Mouse (Mus musculus): ENCODE results near the gene Ankrd49. TPM values are rescaled to one million over a fixed set of nuclear protein-coding genes. Genes with fewer than 3 reads are reported as not detected.

Gene Ankrd49
- polyA plus RNA-seq, 1 experiment from 2014 or later, result 39.3 TPM

GRCm38 (mm10) chr9:14769811-14770210 lies 14.8 kb downstream of the Ankrd49 start:
- H3K4me1 ChIP-seq, result peaks cover 8% of the 10 kb centered on the region
- 58% methylated on average over 4 of the region's 6 CpGs for WGBS
- no peak for DNase-seq (ENCODE audit: low spot score)
- no peak overlapping the region for H3K4me3 ChIP-seq
- no peaks in the 10 kb centered on the region for H3K36me3 ChIP-seq
- no peak overlapping the region for H3K27ac ChIP-seq
- H3K27me3 ChIP-seq (ENCODE audit: insufficient read depth, poor library complexity, severe bottlenecking), result peaks cover 45% of the 10 kb centered on the region
- no peaks in the 10 kb centered on the region for H3K9me3 ChIP-seq

GRCm38 (mm10) chr9:14764765-14765164 lies 19.9 kb downstream of the Ankrd49 start:
- no peaks in the 10 kb centered on the region for H3K36me3 ChIP-seq
- 25% methylated on average over 7 of the region's 7 CpGs for WGBS
- no peak for DNase-seq (ENCODE audit: low spot score)

GRCm38 (mm10) chr9:14759261-14759660 lies 25.4 kb downstream of the Ankrd49 start:
- Histone ChIP-seq H3K27me3 (ENCODE audit: insufficient read depth, poor library complexity, severe bottlenecking) (peaks cover 4% of the 10 kb centered on the region; the same call in 1 of the 2 replicates), H3K4me3 (no peak overlapping the region), H3K9me3 (no peaks in the 10 kb centered on the region), H3K27ac (no peak overlapping the region), H3K36me3 (no peaks in the 10 kb centered on the region), H3K4me1 (no peaks in the 10 kb centered on the region)
- DNase-seq (ENCODE audit: low spot score), result no peak

More at GRCm38 (mm10) chr9:14764765-14765164, 19.9 kb downstream of the Ankrd49 start:
- Histone ChIP-seq H3K27me3 (ENCODE audit: insufficient read depth, poor library complexity, severe bottlenecking) (peaks cover 24% of the 10 kb centered on the region), H3K4me1 (no peaks in the 10 kb centered on the region), H3K4me3 (no peak overlapping the region), H3K27ac (no peak overlapping the region), H3K9me3 (no peaks in the 10 kb centered on the region)

DNA sequence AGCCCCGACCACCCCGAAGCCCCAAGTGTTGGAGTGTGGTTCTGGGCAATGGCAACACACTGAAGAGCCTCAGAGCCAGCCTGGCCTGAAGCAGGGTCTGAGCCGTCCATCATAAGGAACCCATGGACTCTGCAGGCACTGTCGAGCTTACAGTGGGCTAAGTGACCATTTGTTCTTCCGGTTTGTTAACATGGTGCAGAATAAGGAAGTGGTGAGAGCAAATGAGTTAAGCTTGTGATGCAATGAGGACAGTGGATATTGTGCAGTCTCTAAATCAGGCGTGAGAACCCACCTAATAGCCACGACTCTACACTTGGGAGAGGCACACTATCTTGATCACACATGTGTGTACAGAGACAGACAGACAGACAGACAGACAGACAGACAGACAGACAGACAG lies 26.1 kb downstream of the Ankrd49 start:
- no peaks in the 10 kb centered on the region for H3K36me3 ChIP-seq
- peaks cover 4% of the 10 kb centered on the region; the same call in 1 of the 2 replicates for H3K27me3 ChIP-seq (ENCODE audit: insufficient read depth, poor library complexity, severe bottlenecking)
- no peaks in the 10 kb centered on the region for H3K4me1 ChIP-seq
- no peak overlapping the region for H3K27ac ChIP-seq
- H3K9me3 ChIP-seq, result no peaks in the 10 kb centered on the region
- no peak overlapping the region for H3K4me3 ChIP-seq
- WGBS, result 67% methylated on average over 7 of the region's 7 CpGs
- DNase-seq (ENCODE audit: low spot score), result no peak

GRCm38 (mm10) chr9:14754469-14754868 lies 30.2 kb downstream of the Ankrd49 start:
- WGBS, result 77% methylated on average over 3 of the region's 3 CpGs

GRCm38 (mm10) chr9:14753947-14754346 lies 30.7 kb downstream of the Ankrd49 start:
- no peak overlapping the region for H3K27ac ChIP-seq
- no peak for DNase-seq (ENCODE audit: low spot score)
- H3K9me3 ChIP-seq, result no peaks in the 10 kb centered on the region
- H3K4me3 ChIP-seq, result no peak overlapping the region
- peaks cover 27% of the 10 kb centered on the region for H3K27me3 ChIP-seq (ENCODE audit: insufficient read depth, poor library complexity, severe bottlenecking)
- H3K4me1 ChIP-seq, result peaks cover 15% of the 10 kb centered on the region
- H3K36me3 ChIP-seq, result no peaks in the 10 kb centered on the region

More at GRCm38 (mm10) chr9:14754469-14754868, 30.2 kb downstream of the Ankrd49 start:
- H3K27ac ChIP-seq, result no peak overlapping the region
- no peaks in the 10 kb centered on the region for H3K9me3 ChIP-seq
- no peak overlapping the region for H3K4me3 ChIP-seq
- DNase-seq (ENCODE audit: low spot score), result no peak
- peaks cover 15% of the 10 kb centered on the region for H3K4me1 ChIP-seq
- H3K27me3 ChIP-seq (ENCODE audit: insufficient read depth, poor library complexity, severe bottlenecking), result peaks cover 22% of the 10 kb centered on the region
- no peaks in the 10 kb centered on the region for H3K36me3 ChIP-seq

GRCm38 (mm10) chr9:14752001-14752522 lies 32.6 kb downstream of the Ankrd49 start, which contains the start of gene Fut4:
Fut4 (minus strand) TSS chr9:14752393.
- DNase-seq (ENCODE audit: low spot score), result no peak
- Histone ChIP-seq H3K9me3 (no peaks in the 10 kb centered on the region), H3K4me1 (peaks cover 15% of the 10 kb centered on the region), H3K27me3 (ENCODE audit: insufficient read depth, poor library complexity, severe bottlenecking) (peaks cover 27% of the 10 kb centered on the region), H3K27ac (peak within 1 kb of the TSS; percentile 85), H3K4me3 (peak within 1 kb of the TSS; percentile 70), H3K36me3 (no peaks in the 10 kb centered on the region)
- WGBS, result under 1% methylated on average over 21 of the region's 28 CpGs

DNA sequence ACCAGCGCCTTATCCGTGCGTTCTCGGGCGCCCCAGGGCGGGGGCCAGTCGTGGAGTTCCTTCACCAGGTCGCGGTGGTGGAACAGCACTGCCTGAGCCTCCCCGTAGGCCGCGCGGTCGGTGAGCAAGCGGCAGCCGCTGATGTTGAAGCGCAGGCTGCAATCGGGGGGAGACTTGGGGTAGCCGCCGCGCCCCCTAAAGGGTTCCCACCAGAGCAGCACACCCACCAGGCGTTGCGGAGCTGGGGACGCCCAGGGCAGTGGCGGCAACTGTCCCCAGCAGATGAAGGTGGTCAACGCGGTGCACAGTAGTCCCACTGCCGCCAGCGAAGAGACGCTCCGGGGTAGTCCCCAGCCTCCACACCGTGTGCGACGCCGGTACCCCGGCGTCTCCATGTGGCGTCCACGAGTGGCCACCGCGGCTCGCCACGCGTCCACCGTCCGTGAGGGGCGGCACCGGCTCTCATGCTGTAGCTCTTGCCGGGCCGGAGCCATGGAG lies 33.1 kb downstream of the Ankrd49 start:
- H3K27ac ChIP-seq, result peak overlapping the region; percentile 85
- 1% methylated on average over 48 of the region's 50 CpGs for WGBS

GRCm38 (mm10) chr9:14750901-14751502 lies 33.7 kb downstream of the Ankrd49 start:
- Histone ChIP-seq H3K4me3 (peak overlapping the region; percentile 70), H3K27ac (peak overlapping the region; percentile 85), H3K4me1 (peaks cover 15% of the 10 kb centered on the region), H3K36me3 (no peaks in the 10 kb centered on the region), H3K27me3 (ENCODE audit: insufficient read depth, poor library complexity, severe bottlenecking) (peaks cover 27% of the 10 kb centered on the region), H3K9me3 (no peaks in the 10 kb centered on the region)
- DNase-seq (ENCODE audit: low spot score), result peak; percentile 73
- WGBS, result 48% methylated on average over 42 of the region's 42 CpGs

More for the DNA sequence above, 33.1 kb downstream of the Ankrd49 start:
- DNase-seq (ENCODE audit: low spot score), result peak; percentile 81
- Histone ChIP-seq H3K27me3 (ENCODE audit: insufficient read depth, poor library complexity, severe bottlenecking) (peaks cover 27% of the 10 kb centered on the region), H3K4me3 (peak overlapping the region; percentile 70), H3K9me3 (no peaks in the 10 kb centered on the region), H3K4me1 (peaks cover 15% of the 10 kb centered on the region), H3K36me3 (no peaks in the 10 kb centered on the region)

DNA sequence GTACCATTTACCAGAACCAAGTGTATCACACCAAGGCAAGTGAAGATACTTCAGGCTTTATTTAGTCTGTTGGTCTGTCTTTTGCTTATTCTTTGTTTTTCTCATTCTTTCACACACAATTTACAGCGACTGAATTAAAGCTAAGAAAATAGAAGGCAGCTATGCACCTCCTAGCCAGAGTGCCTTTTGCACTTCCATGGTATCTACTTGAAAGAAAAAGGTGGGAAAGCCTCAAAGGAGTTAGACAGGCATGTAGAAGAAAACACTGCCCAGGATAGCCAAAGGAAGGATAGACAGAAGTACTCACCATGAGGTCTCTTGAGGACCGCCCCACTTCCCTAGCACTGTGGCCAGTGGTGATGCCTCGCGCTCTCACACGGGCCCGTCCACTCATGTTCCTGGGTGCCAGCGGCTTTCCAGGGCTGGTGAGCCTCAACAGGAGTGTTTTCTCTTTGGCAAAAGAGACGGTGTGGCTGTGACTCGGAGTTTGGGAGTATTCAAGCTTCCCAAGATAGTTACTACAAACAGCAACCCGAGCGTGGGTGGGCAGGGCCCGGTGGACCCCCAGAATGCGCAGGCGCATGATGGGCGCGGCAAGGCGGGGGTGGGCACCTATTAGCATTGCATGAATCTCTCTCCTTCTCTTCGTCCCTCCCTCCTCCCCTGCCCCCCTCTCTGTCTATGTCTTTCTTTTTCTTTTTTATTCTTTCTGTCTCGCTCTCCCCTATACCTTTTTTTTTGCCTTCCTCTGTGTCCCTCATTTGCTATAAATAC lies 44.3 kb downstream of the Ankrd49 start, which contains the start of gene Piwil4:
TSS of gene Piwil4 (minus strand) at position 583 of the 774 bp plus-strand sequence.
- H3K36me3 ChIP-seq, result no peaks in the 10 kb centered on the region
- no peaks in the 10 kb centered on the region for H3K9me3 ChIP-seq
- WGBS, result 75% methylated on average over 19 of the region's 19 CpGs
- no peak for DNase-seq (ENCODE audit: low spot score)
- 0 out of 2 replicates have a peak, but pooled peaks cover 3% of the 10 kb centered on the region for H3K27me3 ChIP-seq (ENCODE audit: insufficient read depth, poor library complexity, severe bottlenecking)
- no peak within 1 kb of the TSS for H3K27ac ChIP-seq
- H3K4me3 ChIP-seq, result no peak within 1 kb of the TSS
- H3K4me1 ChIP-seq, result no peaks in the 10 kb centered on the region

GRCm38 (mm10) chr9:14739498-14740150 lies 45.0 kb downstream of the Ankrd49 start:
- H3K27me3 ChIP-seq (ENCODE audit: insufficient read depth, poor library complexity, severe bottlenecking), result 0 out of 2 replicates have a peak, but pooled peaks cover 3% of the 10 kb centered on the region
- H3K4me1 ChIP-seq, result no peaks in the 10 kb centered on the region
- no peak for DNase-seq (ENCODE audit: low spot score)
- H3K9me3 ChIP-seq, result no peaks in the 10 kb centered on the region
- 69% methylated on average over 4 of the region's 4 CpGs for WGBS
- no peak overlapping the region for H3K4me3 ChIP-seq
- H3K27ac ChIP-seq, result no peak overlapping the region
- no peaks in the 10 kb centered on the region for H3K36me3 ChIP-seq

GRCm38 (mm10) chr9:14730941-14731541 lies 53.6 kb downstream of the Ankrd49 start:
- H3K36me3 ChIP-seq, result no peaks in the 10 kb centered on the region
- no peaks in the 10 kb centered on the region for H3K9me3 ChIP-seq
- H3K4me3 ChIP-seq, result no peak overlapping the region
- WGBS, result 61% methylated on average over 9 of the region's 9 CpGs
- no peaks in the 10 kb centered on the region for H3K27me3 ChIP-seq (ENCODE audit: insufficient read depth, poor library complexity, severe bottlenecking)
- 0 out of 2 replicates have a peak overlapping the region, but pooled peaks have one; percentile 36 for H3K27ac ChIP-seq
- peaks cover 7% of the 10 kb centered on the region; the same call in 1 of the 2 replicates for H3K4me1 ChIP-seq
- DNase-seq (ENCODE audit: low spot score), result no peak
